Mouse (Mus musculus): ENCODE data around the gene Ajap1.

Ajap1 gene

DNA sequence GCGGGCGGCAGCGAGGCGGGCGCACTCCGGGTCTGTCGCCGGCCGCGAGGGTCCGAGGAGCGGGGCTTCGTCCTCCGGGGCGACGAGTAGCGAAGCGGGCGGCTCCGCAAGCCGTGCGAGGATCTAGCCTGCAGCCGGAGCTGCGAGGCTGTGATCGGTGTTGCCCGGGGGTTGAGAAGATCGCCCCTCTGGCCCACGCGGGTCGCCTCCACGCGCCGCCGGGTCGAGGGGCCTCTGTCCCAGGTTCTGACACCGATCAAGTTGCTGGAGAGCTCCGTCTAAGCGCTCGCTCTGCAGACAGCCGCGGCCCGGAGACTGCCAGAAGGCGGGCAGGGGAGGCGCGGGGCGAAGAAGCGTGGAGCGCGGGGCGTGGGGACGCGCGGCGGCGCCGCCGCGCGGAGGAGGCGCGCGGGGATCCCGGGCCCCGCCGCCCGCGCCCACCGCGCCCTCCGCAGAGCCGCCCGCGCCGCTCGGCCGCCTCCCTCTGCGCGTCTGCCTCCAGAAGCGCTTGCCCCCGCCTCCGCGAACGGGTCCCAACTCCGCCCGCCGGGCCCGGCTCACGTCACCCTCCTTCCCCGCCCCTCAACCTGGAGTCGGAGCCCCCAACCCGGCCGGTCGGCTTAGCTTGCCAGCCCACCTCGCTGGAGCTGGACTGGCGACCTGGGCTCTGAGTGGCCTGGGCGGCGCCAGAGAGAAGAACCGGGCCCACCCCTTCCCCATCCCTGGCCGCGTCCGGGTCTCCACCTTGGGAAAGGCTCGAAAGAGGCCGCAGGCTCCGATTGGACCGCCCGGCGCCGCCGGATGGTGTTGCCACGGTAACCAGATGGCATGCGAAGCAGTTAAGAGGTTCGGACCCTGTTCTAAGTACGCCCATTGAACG lies at the start of gene Ajap1:
Gene Ajap1, minus strand, starts transcription at position 353 of the 880 bp plus-strand sequence.
- DNase-seq = no peak

DNA sequence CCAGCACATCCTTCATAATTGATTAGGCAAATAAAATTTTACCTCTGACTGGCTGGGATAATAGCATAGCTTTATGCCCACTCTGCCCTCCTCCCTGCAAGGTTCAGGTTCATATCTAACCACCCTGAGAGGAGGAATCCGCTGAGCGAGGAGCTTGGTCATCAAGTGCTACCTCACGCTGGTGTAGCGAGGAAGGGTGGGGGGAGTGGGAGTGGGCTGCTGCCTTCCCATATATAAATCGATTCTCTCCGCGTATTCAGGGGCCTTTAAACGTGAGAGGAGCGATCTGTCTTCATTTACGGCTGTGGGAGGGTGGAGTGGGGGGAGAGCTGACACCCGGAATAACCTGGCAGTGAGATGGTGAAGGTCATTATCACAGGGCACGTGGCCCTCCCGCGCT lies 47.9 kb upstream of the Ajap1 start:
- DNase-seq = no peak

DNA sequence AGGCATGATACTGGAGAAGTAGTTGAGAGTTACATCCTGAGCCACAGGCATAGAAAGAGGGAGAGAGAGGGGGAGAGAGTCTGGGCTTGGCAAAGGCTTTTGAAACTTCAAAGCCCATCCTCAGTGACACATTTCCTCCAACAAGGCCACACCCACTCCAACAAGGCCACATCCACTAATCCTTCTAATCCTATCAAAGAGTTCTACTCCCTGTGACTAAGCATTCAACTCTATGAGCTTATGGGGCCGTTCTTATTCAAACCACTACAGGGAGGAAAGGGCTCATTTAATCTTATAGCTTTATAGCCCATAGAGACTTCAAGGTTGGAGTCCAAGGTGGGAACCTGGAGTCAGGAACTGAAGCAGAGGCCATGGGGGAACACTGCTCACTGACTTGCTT lies 39.0 kb upstream of the Ajap1 start:
- DNase-seq = no peak

DNA sequence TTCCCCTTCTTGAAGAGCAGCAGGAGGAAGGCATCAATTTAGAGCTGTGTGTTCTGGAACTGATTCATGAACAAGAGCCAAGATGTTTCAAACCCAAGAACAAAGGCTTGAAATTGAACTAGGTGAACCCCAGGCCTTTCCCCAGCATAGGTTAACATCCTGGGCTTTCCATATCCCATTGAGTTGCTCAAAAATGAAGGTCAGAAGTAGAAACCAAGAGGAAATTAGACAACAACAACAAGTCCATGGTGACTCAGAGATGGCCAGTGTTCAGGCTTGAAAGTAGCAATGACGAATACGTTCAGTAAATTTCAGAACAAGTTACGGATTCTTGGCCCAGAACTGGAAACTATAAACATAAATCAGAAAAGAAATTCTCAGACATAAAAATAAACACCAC lies 37.3 kb upstream of the Ajap1 start:
- DNase-seq = no peak

DNA sequence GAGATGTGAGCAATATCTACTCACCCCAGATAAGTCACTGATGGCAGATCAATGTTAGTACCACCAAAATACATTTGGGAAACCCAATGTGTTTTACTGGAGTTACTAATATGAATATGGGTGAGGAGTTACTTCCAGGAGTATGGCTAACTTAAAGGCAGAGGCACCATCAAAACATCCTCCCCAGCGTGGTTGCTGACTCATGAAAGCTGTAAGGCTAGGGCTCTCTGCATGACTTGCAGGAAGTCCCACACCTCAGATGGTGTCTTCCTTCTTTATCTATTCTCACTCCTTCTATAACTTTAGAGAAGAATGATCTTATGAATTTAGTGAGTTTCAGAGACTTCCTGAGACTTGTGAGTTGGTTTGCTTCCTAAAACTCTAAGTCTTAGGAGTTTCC lies 36.7 kb upstream of the Ajap1 start:
- no peak for DNase-seq

DNA sequence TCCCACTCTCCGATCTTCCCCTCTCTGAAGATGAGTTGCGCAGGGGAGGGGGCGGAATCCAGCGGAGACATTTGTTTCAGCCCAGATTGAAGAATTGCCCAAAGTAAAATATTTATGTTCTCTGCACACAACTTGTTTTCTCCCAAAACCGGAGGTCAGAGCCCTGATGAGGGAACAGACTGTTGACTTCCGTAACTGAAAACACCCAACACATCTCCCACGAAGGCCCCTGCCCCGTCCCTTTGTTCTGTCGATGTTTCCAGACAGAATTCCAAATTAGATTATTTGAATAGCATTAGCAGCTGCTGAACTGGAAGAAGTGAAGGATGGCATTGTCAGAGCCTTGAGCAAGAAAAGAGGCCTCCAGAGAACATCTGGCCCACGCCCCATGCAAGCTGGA lies 33.2 kb upstream of the Ajap1 start:
- DNase-seq = no peak

DNA sequence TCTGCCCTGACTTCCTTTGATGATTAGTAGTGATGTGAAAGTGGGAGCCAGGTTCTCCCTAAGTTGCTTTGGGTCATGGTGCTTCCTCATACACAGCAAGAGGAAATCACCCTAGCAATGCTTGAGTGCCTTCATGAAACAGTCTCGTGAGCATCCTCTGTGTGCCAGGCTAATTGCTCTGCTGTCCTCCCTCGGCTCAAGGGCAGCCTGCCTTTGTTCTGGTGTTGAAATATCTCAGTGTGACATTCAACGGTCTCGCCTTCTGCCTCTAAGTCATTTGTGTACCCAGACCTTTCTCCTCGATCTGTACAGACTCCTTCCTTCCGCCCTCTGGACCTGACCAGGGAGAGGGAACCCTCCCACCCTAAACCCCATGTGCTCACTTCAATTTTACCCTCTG lies 31.5 kb upstream of the Ajap1 start:
- DNase-seq = no peak

DNA sequence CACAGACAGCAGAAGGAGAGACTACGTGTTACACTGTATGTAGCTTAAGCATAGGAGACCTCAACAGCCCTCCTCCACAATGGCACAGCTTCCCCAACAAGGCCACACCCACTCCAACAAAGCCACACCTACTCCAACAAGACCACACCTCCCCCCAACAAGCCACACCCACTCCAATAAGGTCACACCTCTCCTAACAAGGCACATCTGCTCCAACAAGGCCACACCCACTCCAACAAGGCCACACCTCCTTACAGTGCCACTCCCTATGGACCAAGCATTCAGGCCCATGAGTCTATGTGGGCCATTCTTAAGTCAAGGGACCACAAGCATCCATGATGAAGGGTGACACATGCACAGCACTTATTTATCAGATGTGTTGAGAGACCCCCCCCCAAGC lies 28.9 kb upstream of the Ajap1 start:
- DNase-seq = no peak

DNA sequence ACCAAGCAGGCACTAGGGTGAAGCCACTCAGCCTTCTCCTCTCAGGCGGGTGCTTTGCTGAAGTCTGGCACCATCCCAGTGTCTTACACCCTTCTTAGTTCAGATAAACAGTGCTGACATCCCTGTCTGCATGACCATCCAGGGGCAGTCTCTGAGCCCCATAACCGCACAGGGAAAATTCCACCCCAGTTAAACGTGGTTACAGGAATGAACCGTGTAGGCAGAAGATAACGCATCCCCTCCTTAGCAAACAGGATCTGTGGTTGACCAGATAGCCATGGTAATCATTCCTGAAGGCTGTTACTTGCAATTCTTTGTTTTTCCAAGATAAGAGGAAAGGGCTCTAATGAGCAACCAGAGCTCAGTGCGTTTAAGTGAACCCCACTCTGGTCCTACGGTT lies 19.3 kb upstream of the Ajap1 start:
- no peak for DNase-seq

DNA sequence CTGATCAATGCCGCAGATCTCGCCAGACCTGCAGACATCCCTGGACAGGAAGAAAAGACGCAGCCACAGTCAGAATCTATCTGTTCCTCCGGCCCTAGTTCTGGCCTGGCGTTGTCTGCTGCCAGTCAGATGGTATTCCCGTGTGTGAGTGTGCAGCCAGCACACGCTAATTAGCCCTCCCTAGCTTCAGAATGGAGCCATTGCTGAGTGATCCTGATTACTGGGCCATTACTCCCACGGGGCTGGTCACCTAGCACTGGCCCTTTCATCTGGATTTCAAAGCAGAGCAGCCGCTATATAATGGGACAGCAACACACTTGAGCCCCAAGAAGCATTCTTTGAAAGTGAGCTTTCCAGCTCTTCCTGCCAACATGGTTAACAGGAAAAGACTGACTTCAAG lies 9.8 kb upstream of the Ajap1 start:
- DNase-seq = no peak

DNA sequence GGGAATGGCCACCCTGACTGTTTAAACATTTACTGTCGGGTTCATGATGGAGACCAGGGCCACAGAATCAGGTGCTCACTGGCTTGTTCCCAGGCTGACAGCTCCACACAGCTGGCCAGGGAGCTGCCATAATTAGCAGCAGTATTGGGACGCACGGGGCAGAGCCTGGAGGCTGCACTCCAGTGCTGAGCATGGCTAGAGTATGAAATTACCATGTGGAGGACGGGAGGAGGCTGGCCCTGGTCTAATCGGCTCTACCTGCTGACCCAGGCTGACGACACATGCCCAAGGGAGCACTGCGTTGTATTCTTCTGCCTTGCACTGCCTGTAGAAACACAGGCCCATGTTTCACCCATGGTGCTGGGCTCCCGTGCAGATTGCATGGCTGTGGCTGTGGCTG lies 6.5 kb upstream of the Ajap1 start:
- DNase-seq = no peak

DNA sequence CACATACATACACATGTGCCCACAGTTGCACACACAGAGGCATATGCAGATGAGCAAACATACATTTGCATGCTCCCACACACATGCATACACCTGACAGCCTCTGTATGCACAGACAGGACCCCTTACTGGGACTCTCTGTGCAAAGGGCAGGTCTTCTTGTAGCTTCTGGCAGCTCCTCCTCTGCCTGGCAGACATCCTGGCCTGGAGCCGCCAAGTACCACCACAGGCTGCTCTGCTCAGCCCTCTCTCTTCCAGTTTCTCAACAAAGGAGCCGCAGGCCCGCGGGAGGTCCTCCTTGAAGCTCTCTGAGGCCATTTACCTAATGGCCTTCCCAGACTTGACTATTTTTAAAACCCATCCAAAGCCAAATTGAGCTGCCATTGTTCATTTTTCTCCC lies 3.3 kb upstream of the Ajap1 start:
- DNase-seq = no peak

DNA sequence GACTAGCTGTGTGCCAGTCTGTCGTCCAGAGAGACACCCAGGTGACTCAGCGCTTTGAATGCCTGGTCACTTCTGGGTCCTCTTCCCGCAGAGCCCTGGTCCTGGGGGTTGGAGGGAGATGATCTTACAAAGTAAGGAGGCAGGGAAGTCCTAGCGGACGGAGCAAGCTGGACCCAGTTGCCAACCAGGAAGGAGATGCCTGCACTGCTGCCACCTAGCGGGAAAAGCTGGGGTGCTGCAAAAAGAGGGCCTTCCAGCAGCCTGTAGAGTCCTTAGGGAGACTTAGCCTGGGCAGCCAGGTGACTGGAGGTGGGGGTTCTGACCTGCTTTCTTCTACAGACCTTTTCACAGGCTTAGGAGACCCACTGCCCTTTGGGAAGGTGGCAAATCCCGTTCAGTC lies 1.8 kb upstream of the Ajap1 start:
- DNase-seq = peak; percentile 68

DNA sequence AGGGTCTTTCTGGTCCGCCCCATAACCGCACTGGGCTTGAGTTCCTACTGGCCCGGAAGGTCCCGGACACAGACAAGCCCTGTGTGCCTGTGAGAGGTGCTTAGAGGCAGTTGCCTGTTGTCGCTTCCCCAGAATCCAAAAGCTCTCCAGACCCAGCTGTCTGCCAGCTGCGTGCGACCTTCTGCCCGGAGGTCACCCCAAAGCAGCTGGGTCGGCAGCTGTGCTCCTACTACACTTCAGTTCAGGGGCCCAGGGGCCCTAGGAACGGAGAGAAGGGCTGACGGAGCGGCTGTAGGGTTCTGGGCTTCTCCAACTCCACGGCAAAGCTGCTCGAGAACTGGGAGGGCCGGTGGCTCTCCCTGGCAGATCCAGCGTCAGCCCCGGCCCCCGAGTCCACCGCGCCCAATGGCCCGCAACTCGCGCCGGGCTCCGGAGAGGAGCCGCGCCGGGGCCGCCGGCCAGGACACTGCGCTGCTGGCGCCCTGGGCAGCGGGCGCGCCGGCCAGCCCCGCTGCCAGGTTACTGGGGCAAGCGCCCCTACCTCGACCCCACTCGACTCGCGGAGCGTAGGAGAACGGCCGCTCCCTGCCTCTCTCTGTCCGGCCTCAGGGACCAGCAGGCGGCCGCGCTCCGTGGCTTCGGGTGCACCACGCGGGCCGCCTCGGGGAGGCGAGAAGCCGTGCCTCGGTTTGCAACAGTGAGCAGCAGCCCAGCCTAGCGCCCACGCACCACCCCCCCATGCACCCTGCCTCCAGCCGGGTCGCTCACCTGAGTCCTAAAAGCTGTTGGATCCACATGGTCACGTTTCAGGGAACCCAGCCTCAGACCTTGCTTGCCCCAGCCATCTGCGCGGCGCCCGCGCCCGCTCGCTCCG lies 1.0 kb downstream of the Ajap1 start:
- no peak for DNase-seq

DNA sequence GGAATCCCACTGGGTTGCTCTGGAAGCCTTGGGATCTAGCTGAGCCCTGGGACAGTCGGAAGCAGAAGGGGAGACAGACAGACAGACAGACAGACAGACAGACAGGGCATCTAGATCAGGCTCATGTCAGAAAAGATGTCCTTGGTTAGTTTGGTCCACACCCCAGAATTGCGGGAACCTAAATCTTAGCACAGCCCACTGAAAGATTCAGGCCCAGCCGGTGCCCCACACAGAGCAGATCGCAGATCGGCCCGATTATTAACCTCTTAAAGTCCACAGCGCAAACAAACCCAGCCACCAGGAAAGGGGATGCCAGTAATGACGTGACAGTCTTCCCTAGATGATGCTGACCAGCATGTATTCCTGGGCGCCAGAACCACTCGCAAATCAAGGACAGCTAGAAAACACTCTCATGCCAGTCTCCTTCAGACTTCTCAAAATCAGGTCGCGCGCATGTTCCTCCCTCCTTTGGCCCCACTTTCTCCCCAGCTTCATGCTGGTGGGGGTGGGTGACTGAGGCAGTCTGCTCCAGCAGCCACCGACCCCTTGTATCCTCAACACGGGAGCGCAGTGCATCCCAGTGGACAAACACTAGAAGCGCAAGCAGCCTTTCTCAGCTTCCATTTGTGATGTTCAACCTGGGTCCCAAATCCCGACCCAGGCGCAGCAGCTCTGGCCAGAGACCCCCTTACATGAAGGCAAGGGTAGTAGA lies 1.9 kb downstream of the Ajap1 start:
- DNase-seq = no peak

DNA sequence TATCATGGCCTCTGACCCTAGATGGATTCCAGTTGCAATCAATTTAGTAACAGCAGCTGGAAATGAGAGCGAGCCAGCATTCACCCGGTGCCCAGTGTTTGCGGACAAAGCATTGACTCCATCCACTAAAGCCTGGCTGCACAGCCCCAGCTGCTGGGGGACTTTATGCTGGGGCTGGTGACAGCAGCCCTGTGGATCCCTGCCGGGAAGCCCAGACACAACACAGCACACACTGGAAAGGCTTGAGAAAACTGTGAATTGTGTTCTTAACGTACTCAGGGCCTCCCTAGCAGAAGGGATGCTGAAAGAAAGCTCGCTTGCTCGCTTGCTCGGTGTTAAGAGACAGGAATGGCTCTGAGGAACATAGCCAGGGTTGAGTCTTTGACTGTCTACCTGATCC lies 3.5 kb downstream of the Ajap1 start:
- no peak for DNase-seq

DNA sequence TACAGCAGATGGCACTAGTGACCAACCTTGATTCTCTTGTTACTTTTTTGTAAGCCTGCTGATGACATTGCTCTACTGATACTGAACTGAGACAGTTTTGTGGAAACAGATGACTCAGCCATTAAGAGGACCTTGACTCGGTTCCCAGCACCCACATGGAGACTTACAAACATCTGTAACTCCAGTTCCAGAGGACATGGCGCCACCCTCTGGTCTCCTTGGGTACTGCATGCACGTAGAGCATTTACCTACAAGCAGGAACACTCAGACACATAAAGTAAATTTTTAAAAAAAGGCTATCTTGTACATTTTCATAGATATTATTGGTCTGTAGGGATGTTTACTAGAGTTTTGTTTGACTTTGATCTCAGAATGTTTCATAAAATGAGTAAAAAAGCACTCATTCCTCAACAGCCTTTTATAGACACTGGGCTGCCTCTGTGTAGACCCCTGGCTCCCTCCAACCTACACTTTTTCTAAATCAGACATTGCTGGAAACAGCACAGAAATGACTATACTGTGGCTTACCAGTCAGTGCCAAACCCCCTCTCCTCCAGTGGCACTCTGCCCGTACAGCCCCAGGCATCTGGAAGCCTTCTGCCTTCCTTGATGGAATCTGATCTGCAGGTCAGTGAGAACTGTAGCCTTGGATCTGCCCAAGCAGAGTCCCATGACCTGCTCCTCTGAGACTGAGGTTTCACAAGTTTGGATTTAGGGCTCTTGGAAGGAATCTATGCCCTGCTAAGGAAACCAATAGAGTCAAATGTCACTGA lies 8.9 kb downstream of the Ajap1 start:
- no peak for DNase-seq

DNA sequence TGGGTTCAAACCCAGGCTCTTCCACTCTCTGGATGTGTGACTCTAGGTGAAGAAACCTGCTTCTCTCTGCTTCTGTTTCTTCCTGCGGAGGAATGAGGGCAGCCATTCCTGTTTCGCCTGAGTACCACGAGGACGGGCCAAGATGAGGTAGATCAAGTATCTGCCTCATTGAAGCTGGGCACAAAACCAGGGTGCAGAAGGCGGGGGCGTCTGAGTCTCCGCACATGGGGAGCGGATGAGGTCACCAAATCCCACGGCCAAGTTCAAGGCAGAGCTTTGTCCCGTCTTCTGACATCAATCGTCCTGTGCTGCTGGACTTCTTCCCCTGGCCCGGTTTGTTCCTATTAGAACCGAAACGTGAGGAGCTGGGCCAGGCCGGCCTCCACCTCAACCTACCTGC lies 12.9 kb downstream of the Ajap1 start:
- DNase-seq = no peak

DNA sequence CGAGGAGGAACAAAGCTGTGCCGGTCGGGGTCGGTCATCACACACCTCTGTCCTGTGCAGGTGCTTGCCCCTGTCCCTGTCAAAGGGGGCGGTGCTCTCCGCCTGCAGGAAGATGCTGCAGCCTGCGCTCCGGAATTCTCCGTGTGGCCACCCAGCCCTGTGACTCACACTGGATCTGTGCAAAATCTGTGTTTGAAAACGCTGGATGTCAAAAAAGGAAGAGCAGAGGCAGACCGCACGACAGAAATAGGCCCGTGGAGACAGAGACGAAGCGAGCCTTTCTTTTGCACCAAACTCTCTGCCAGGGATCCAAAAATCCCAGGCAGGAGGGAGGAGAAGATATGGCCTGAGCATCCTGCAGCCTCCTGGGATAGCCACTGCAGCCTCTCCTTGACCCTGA lies 22.7 kb downstream of the Ajap1 start:
- DNase-seq = no peak

DNA sequence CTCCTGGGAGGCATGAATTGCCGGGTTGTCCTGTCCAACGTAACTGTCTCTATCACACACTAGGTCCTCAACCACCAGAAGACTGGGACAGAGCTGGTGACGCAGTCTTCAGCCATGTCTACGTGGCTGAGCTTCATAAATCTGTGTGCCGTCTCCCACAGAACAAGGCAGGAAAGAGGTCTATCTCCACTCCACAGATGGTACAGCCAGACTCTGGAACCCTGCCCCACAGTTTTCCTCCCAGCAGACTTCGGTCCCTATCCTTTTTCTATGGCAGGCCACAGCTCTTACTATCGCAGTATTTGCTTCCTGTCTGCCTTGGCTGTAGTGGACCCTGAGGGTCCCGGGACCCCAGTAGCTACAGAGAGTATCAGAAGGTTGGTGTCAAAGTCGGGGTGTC lies 23.1 kb downstream of the Ajap1 start:
- no peak for DNase-seq

DNA sequence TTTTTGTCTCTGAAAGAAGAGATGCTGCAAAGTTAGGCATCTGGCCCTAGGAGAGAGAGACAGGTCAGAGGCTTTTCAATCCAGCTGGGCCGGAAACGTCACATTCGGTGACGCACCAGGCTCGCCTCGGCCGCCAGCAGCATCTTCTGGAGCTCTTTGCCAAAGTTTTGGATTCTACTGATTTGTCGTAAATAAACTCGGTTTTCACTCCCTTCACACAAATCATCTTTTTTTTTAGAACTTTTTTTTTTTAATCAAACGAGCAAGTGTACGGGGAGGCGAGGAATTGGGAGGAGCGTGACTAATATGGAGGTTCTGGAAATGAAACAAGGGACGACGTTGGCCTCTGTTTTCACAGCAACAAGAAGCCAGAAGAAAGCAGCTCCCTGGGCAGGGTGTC lies 23.8 kb downstream of the Ajap1 start:
- DNase-seq = no peak

DNA sequence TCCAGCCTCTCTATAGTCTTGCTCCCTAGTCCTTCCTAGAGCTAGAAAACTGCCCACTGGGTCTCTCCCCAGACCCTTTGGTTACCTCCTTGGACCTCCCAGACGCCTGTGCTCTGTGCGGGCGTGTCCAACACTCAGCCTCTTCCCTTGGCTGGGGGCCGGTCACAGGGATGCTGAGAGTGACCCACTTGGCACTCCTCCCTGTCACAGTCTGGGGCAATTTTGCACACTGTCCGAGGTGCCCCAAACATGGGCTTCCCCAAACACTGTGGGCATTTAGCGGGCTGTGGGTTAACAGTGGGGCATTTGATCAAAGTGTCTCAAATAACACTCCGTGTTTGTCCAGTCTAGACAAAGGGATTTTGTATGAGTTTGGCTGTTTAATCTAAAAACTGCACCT lies 29.1 kb downstream of the Ajap1 start:
- no peak for DNase-seq

DNA sequence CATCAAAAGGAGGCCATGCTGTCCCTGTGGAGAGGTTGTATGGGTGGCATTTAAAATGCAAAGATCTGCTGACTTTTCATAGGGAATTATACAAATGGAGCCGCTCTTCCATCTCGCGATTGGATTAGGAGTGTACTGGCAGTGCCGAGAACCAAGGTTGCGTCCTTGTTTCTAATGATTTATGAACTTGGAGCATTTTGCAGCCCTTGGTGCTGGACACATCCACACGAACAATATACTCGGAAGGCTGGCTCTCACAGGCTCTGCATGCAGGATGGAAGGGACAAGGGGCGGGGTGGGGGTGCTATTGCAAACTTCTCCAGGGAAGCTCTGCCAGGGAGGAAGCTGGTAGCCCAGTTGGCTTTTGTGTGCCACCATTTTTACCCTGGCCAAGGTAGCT lies 31.1 kb downstream of the Ajap1 start:
- no peak for DNase-seq
